Mouse (Mus musculus): ENCODE results near the gene Gm37240. TPM values are rescaled to one million over a fixed set of nuclear protein-coding genes. Genes with fewer than 3 reads are reported as not detected.

Gene Gm37240
- total RNA-seq, 2 experiments from 2014 or later, result 0.92 to 1.4 TPM

GRCm38 (mm10) chr3:85831785-85832184 is 55.5 kb downstream of the Gm37240 start:
- no peak for DNase-seq (ENCODE audit: extremely low spot score in 1 of 2, low spot score in 1 of 2)

DNA sequence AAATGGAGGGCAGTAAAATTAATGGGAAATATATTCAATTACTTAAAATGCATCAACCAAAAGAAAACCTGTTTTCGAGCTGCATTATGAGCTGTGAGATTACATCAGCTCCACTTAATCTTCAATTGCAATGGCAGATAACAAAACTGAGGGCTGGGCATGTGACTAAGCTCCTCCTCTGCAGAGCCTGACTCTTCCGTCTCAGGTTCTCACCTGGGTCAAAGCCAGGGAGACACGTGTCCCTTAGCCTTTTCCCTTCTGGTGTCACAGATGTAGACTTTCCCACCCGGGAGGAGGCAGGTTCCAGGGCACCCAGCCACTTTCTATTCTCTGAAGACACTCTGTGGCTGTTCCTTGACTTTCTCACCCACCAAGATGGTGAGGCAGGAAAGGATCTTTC is 58.3 kb downstream of the Gm37240 start:
- DNase-seq (ENCODE audit: extremely low spot score in 1 of 2, low spot score in 1 of 2), result no peak

DNA sequence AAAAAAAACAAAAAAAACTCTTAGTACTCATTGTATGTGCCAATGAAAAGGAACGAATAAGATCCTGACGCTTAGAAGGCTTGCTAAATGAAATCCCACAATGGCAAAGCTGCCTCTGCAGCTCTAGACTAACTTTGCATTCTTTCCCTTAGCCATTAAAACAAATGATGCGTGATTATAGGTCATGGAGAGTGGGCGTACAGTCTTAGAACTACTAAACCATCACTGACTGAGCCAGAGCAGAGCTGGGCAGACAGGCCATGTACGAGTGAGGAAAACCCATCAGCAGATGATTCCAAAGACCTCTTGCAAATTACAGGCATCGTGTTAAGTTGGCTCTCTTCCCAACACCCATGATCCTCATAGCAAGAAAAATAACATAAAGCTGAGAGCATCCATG is 59.5 kb downstream of the Gm37240 start:
- no peak for DNase-seq (ENCODE audit: extremely low spot score in 1 of 2, low spot score in 1 of 2)

DNA sequence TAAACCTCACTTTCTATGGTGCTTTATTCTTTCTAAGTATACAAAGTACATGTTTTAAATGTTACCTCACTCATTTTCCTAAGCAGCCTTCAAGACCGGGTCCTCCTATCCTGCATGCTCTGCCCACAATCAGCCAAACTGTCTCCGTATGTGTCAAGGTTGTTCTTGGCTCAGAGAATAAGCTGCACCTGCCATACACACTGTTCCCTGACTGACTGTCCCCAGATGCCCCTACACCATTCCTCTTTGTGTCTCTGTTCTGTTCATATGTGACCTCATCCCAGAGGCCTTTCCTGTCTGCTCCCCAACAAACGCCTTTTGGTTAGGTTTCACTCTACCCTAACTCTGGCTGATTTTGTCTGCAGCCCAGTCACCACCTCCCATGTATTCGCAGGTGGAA is 60.0 kb downstream of the Gm37240 start:
- no peak for DNase-seq (ENCODE audit: extremely low spot score in 1 of 2, low spot score in 1 of 2)

DNA sequence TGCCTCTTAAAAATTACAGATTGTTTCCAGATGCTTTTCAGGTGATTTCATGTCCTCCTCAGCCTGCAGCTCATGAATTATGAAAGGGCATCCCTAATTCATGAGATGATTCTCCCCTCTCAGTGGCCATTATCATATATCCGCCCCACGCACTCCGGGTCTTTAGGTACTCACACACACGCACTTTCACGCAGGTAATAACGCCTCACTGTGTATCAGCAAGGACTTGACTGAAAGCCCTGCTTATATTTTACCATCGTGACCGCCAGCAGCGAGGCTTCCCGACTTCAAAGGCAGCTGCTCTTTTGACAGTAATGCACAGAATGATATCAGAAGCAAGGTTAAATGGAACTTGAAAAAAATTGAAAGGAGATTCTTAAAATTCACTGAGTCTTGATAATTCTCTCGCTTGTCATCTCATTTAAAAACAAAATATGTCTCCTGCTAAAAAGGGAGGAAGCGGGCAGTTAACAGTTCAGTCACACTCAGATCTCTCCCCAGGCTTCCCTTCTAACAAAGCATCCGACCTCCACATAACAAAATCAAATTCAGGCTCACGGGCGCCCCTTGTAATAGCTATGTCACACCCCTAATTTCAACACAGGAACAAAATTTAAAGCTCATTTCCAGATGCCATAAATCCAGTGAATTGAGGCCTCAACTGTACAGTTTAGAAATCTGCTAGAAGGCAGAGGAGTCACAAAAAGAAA is 66.3 kb downstream of the Gm37240 start:
- DNase-seq (ENCODE audit: extremely low spot score in 1 of 2, low spot score in 1 of 2), result no peak

DNA sequence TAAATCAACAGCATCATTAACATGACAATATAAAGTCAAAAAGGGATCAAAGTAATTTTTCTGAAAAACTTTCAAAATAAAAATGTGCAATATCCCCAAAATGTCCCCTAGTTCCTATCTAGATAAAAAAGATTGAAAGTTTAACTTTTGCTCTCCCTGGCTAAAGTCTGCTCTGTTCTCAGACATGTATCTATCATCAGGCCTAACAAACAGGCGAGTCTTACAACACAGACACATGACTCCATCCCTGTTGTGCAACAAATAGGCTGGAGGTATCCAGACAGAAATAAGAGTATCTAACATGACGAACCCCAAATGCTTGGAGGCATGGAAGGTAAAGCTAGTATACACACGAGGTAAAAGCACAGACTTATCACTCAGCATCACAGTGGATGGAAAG is 68.0 kb downstream of the Gm37240 start:
- DNase-seq (ENCODE audit: extremely low spot score in 1 of 2, low spot score in 1 of 2), result no peak

DNA sequence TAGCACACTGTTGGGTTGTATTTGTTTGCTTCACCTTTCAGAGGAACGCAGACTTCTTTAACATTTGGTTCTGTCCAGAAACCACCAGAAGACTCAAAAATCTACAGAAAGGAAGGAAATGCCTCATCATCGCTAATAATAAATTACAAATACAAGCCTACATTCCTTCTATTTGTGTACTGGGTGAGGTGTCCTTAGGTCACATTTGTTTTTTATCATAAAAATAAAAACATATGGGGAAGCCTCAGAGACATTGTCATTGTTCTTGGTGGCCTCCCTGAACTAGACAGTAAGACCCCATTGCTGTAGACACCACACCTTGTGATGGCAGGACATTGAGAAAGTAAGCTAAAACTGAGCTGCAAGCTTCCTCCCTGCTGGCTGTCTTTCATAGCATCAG is 70.1 kb downstream of the Gm37240 start, which contains the start of gene Fam160a1:
Gene Fam160a1, minus strand, starts transcription at position 101 of the 400 bp plus-strand sequence.
- DNase-seq (ENCODE audit: extremely low spot score in 1 of 2, low spot score in 1 of 2), result no peak

- no peak for DNase-seq (ENCODE audit: extremely low spot score in 1 of 2, low spot score in 1 of 2)
These were observed 73.1 kb downstream of the Gm37240 start for GRCm38 (mm10) chr3:85814241-85814640.

GRCm38 (mm10) chr3:85813101-85814014 is 74.0 kb downstream of the Gm37240 start:
- no peak for DNase-seq (ENCODE audit: extremely low spot score in 1 of 2, low spot score in 1 of 2)

DNA sequence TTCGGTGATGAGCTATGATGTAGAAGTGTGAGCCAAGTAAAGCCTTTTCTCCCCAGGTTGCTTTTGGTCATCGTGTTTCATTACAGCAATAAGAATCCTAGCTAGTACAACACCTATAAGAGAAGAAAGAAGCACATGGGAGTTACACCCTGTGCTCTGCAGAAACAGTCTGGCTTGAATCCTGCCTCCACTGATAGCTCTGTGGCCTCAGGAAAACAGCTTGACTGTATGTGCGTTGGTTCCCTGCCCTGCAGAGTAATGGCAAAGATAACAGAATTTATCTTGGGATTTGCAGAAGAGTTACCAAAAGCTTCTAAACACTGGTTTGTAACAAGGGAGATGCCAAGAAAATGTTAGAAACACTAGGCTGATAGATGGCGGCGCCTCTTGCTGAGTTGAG is 75.3 kb downstream of the Gm37240 start:
- DNase-seq (ENCODE audit: extremely low spot score in 1 of 2, low spot score in 1 of 2), result no peak

DNA sequence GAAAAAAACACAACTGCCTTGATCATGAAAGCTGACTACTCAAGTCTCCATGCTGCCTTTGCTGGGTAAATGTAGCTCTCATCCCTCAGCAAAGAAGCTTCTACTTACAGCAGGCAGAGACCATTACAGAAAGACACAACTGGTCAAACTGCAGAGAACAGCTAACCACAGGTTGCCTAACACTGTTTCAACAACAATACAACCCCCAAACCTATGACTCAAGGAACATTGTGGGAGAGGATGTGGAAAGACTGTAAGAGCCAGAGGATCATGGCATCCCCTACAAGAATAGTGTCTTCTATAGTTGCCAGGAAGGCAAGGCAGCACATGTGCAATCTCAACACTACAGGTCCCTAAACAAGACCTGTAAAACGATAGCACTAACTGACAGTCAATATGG is 94.2 kb downstream of the Gm37240 start:
- no peak for DNase-seq (ENCODE audit: extremely low spot score in 1 of 2, low spot score in 1 of 2)

GRCm38 (mm10) chr3:85789748-85790147 is 97.6 kb downstream of the Gm37240 start:
- DNase-seq (ENCODE audit: extremely low spot score in 1 of 2, low spot score in 1 of 2), result no peak

- no peak for DNase-seq (ENCODE audit: extremely low spot score in 1 of 2, low spot score in 1 of 2)
These were observed 100.8 kb downstream of the Gm37240 start for GRCm38 (mm10) chr3:85786501-85786900.

DNA sequence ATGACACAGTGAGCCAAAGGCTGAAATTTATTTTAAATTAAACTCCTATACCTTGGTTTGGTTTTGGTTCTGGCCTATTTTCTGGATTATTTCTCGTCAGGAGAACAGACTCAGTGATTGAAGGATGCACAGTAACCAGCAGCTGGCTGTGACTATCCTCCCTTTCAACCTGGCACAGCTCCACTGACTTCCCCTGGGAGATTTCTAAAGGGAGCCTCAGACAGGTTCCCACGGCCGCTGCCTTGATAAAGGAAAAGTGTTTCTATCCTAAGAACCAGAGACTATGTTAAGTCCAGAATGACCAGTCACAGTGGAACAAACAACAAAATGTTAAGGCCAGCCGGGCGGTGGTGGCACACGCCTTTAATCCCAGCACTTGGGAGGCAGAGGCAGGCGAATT is 106.4 kb downstream of the Gm37240 start:
- no peak for DNase-seq (ENCODE audit: extremely low spot score in 1 of 2, low spot score in 1 of 2)

GRCm38 (mm10) chr3:85780332-85780731 is 107.0 kb downstream of the Gm37240 start:
- DNase-seq (ENCODE audit: extremely low spot score in 1 of 2, low spot score in 1 of 2), result no peak

DNA sequence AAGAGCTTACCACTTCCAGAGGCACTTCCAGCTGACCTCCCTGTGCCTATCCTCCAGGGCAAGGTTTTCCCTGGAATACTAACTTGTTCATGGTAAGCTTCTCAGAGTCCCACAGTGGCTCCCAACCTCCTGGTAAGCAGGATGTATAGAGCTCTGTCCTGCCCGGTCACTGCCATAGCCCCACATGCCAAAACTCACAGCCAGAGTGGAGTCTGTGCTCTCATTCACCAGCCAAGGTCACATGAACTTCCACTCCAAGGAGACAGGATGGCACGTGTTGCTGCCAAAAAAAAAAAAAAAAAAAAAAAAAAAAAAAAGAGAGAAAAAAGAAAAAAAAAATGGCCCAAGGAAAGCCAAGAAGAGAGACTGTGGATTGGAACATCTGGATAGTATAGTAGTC is 109.5 kb downstream of the Gm37240 start:
- DNase-seq (ENCODE audit: extremely low spot score in 1 of 2, low spot score in 1 of 2), result no peak

- DNase-seq (ENCODE audit: extremely low spot score in 1 of 2, low spot score in 1 of 2), result no peak
These were observed 110.0 kb downstream of the Gm37240 start for GRCm38 (mm10) chr3:85777356-85777755.

DNA sequence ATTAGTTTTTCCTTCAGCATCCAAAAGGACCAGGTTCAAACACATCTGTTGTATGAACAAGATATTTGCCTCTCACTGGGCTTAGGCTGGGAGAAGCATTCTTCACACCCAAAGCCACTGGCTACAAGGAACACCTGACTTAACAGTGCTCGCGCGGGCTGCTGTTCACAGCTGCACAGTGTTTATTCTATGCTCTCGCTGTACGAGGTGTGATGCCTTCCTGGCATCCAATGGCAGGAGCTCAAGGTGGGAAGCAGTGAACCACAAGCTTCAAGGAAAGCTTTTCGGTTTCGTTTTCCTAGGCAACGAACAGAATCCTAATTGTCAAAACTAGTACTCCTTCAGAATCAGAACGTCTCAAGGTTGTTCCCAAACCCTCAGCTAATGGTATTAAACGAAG is 110.6 kb downstream of the Gm37240 start:
- no peak for DNase-seq (ENCODE audit: extremely low spot score in 1 of 2, low spot score in 1 of 2)

DNA sequence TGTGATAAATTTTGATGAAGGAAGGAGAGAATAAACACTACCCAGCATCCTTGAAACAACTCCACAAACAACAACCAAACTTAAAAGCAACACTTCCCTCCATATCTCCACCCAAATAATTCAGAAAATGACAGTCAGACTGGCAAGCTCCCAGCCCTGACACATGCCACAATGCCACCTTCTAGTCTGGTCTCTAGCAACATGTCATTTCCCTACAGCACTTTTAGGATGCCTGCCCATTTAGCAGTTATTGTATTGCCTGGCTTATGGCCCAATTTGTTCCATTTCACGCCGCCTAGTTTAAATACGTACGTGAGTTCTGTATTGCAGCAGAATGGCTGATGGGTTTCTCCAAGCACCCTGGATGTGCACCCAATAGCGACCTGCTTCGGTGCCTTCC is 111.2 kb downstream of the Gm37240 start:
- DNase-seq (ENCODE audit: extremely low spot score in 1 of 2, low spot score in 1 of 2), result no peak

GRCm38 (mm10) chr3:85773886-85774285 is 113.4 kb downstream of the Gm37240 start:
- no peak for DNase-seq (ENCODE audit: extremely low spot score in 1 of 2, low spot score in 1 of 2)

DNA sequence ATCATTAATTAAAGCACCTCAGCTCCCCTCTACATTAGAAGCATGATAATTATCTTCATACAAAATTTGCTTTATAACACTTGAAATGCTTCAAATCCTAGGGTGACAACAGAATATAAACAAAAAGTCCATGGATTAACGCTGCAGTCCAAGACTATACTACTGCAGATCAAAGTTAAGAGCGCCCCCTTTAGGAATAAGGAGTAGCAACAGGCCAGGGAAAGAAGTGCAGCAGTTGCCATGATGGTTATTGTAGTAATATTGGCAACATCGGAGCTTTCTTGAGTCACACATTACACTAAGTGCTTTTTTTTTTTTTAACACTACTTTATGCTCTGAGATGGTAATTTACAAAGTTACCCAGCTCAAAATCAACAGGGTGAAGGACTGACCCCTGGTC is 113.9 kb downstream of the Gm37240 start:
- DNase-seq (ENCODE audit: extremely low spot score in 1 of 2, low spot score in 1 of 2), result no peak

- DNase-seq (ENCODE audit: extremely low spot score in 1 of 2, low spot score in 1 of 2), result no peak
These were observed 122.4 kb downstream of the Gm37240 start for GRCm38 (mm10) chr3:85764937-85765337.
